Mouse (Mus musculus) gastrocnemius, postnatal 25 days (tissue): Measurements from ENCODE around the gene Dcdc2c. TPM values are rescaled to one million over a fixed set of nuclear protein-coding genes. Genes with fewer than 3 reads are reported as not detected.

Source experiments
- DNase-seq: peaks from one replicate; pipeline ENCODE4 v3.0.0; 2022
- total RNA-seq, 2 experiments: library from RNA; stranded (reverse); gene quantifications; 1 replicate in 1 of 2; 2 replicates in 1 of 2; pipeline ENCODE4 v1.2.3; 2021

The Dcdc2c gene
- total RNA-seq, 2 experiments from 2014 or later = not detected

DNA sequence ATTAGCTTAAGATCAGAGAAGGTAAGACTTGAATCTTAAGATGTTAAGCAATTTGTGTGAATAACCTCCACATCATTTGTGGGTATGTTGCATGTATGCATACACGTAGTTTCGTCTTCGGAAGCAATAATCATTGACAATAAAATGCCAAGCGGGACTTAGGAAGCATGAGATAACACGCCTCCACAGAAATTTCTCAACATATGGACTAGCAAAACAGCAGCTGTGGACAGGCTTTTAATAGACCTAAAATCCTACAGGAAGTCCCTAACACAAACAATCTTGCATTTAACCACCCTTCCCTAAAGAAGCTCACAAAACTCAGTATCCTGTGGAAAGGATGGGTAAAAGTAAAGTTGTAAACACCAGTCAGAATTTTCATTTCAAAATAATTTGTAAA is 93.4 kb downstream of the Dcdc2c start:
- no peak for DNase-seq

- no peak for DNase-seq
Measured at GRCm38 (mm10) chr12:28436536-28436935, 115.7 kb downstream of the Dcdc2c start.

DNA sequence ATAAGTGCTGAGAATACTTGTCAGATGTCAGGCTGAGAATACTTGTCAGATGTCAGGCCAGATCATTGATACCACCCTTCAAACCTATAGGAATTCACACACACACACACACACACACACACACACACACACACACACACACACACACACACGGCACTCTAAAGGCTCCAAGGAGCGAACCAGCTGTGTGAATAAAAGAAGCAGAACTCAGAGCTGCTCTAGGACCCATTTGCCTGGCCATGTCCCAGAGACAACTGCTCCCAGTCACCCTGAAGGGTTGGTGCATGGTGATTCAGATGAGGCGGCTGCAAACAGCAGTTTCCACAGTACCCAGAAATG is 119.5 kb downstream of the Dcdc2c start:
- DNase-seq = no peak

- DNase-seq = peak; percentile 15
Measured at GRCm38 (mm10) chr12:28431832-28432728, 120.1 kb downstream of the Dcdc2c start.

DNA sequence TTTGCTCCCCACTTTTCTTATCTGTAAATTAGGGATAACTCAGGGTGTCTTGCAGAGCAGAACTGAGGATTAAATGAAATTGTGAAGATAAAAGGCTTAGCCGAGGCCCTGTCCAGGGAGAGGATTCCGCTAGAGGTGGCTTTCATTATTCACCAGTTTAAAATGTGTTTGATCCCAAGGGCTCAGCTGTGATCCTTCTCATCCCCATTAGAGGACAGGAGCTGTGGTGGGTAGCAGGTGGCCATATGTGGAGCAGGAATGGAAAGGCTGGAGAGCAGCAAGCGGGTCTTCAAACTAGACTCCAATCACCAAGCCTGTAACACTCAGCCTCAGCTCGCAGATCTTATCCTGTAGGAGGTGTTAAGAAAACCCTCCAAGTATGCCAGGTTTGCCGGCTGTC is 122.3 kb downstream of the Dcdc2c start:
- no peak for DNase-seq

GRCm38 (mm10) chr12:28416957-28417356 is 135.2 kb downstream of the Dcdc2c start:
- no peak for DNase-seq

- no peak for DNase-seq
Measured at GRCm38 (mm10) chr12:28407656-28408405, 144.4 kb downstream of the Dcdc2c start.

GRCm38 (mm10) chr12:28402256-28402655 is 149.9 kb downstream of the Dcdc2c start:
- DNase-seq = no peak

DNA sequence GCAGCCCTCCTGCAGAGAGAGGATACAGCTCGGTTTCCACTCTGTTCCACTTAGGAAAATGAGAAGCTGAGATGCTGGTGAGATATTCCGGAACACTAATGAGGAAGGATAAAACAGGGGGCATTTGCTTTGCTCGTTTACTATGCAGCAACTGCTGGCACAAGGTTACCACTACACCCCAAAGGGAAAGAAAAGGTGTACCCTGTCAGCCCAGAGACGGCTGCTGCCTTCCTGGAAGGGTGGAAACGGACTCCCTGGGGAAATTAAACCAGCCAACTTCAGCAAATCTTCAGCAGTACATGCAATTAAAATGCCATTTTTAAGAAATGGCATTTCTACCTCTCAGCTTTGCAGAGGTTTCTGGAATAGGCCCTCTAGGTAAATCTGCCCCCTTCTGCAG is 150.8 kb downstream of the Dcdc2c start:
- DNase-seq = no peak

DNA sequence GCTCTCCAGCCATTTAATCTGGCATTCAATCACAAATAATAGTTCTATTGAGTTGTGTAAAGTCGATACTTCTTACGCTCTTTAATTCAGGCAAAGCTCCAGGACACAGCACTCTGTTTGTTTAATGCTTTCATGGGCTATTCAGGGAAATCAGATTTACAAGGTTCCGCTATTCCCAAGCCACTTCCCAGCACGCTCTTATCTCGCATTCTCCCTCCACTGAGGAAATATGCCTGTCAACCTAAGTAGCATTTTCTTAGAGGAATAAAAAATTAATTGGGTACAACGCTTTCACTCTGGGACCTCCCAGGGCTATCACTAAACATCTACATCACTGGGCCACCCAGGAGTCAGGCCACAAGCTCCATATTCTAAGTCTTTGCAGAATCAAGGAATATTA is 160.1 kb downstream of the Dcdc2c start:
- no peak for DNase-seq

Other genes starting within 250 kb of the Dcdc2c start
- not detected for gene Allc, start 30.1 kb upstream of the Dcdc2c start, total RNA-seq
- gene Colec11, start 71.0 kb upstream of the Dcdc2c start, total RNA-seq = under 1 TPM; 0.38 to 0.67 TPM
- 100 to 1,000 TPM; 202 to 215 TPM for gene Rps7, start 83.6 kb upstream of the Dcdc2c start, total RNA-seq
- 1 to 10 TPM; 4.8 to 5.4 TPM for gene Rnaseh1, start 97.2 kb upstream of the Dcdc2c start, total RNA-seq
- gene Adi1, start 122.8 kb upstream of the Dcdc2c start, total RNA-seq = 10 to 100 TPM; 34.6 to 45.1 TPM
- gene Trappc12, start 198.1 kb upstream of the Dcdc2c start, total RNA-seq = 10 to 100 TPM; 13.7 to 14.5 TPM
- 1 to 10 TPM; 5.8 to 7.7 TPM for gene Eipr1, start 199.4 kb upstream of the Dcdc2c start, total RNA-seq